Mouse (Mus musculus) kidney, adult 2 months (tissue): ENCODE results near the gene Ssr3.

ENCODE experiments used
- CTCF ChIP-seq: fragments of 200-500 bp; conservative IDR thresholded peaks from 2 replicates; pipeline ENCODE4 v1.5.1; 2011; ENCODE audit warnings: low read depth, mild to moderate bottlenecking, control low read depth, low read length, moderate library complexity, mixed read lengths; ENCODE audit not compliant: insufficient read depth, insufficient read length
- POLR2A ChIP-seq: fragments of 200-500 bp; IDR thresholded peaks from one replicate; pipeline ENCODE4 v1.6.1; 2011; ENCODE audit warnings: low read depth, low read length, control low read depth

- TF ChIP-seq CTCF, result no peak
- peak; percentile 28 for TF ChIP-seq POLR2A
These were observed at the start of gene Ssr3 for GRCm38 (mm10) chr3:65392421-65392817.
